Mouse (Mus musculus) thymus, adult 2 months (tissue): ENCODE results near the gene Cobll1.

Experiments
- CTCF ChIP-seq: fragments of 200-500 bp; IDR thresholded peaks from 2 replicates; pipeline ENCODE4 v1.5.1; 2012; ENCODE audit warnings: mild to moderate bottlenecking, control low read depth, low read length, moderate library complexity, borderline replicate concordance; ENCODE audit not compliant: control insufficient read depth, poor library complexity, insufficient read depth; ENCODE audit errors: extremely low read depth
- POLR2A ChIP-seq: fragments of 200-500 bp; IDR thresholded peaks from 2 replicates; pipeline ENCODE4 v1.6.1; 2012; ENCODE audit warnings: mild to moderate bottlenecking, low read length, control low read depth, moderate library complexity; ENCODE audit not compliant: control insufficient read depth, poor library complexity, insufficient read depth; ENCODE audit errors: extremely low read depth

GRCm38 (mm10) chr2:65093990-65094389 lies 145.2 kb downstream of the Cobll1 start:
- TF ChIP-seq POLR2A (no peak), CTCF (no peak)
